Mouse (Mus musculus) heart, postnatal 0 days (tissue): ENCODE data around the gene P3h4. TPM values are rescaled to one million over a fixed set of nuclear protein-coding genes. Genes with fewer than 3 reads are reported as not detected.

Experiments used
- ATAC-seq: fragments of 200-750 bp; cut with Nextera tagmentation; 2 replicates; pipeline ENCODE4 v1.8.0; 2017; ENCODE audit warnings: low read depth, moderate number of reproducible peaks, moderate library complexity; ENCODE audit not compliant: insufficient read depth
- DNase-seq: peaks from one replicate; pipeline ENCODE4 v3.0.0-alpha.2; 2016; ENCODE audit warnings: low spot score
- H3K27ac ChIP-seq: fragments of 300-500 bp; sonication (generic); 2 replicates; pipeline ENCODE4 v1.5.1; 2014; ENCODE audit warnings: low read depth, mild to moderate bottlenecking
- H3K27me3 ChIP-seq: fragments of 300-500 bp; sonication (generic); 2 replicates; pipeline ENCODE4 v1.6.1; 2014; ENCODE audit warnings: low read length, mixed read lengths; ENCODE audit not compliant: control insufficient read depth, insufficient read depth
- H3K36me3 ChIP-seq: fragments of 300-500 bp; sonication (generic); replicated peaks from 2 replicates; pipeline ENCODE4 v1.6.1; 2014; ENCODE audit warnings: low read length, mixed read lengths; ENCODE audit not compliant: control insufficient read depth, insufficient read depth
- H3K4me1 ChIP-seq: fragments of 300-500 bp; sonication (generic); 2 replicates; pipeline ENCODE4 v1.6.1; 2014; ENCODE audit warnings: antibody characterized with exemption; ENCODE audit not compliant: control insufficient read depth, insufficient read depth
- H3K4me2 ChIP-seq: fragments of 300-500 bp; sonication (generic); 2 replicates; pipeline ENCODE4 v1.6.1; 2014; ENCODE audit warnings: low read depth, mild to moderate bottlenecking, low read length, moderate library complexity
- H3K4me3 ChIP-seq: fragments of 300-500 bp; sonication (generic); 2 replicates; pipeline ENCODE4 v1.5.1; 2014; ENCODE audit warnings: low read depth, low read length
- H3K9ac ChIP-seq: fragments of 300-500 bp; sonication (generic); replicated peaks from 2 replicates; pipeline ENCODE4 v1.6.1; 2014; ENCODE audit warnings: low read depth, low read length, mixed read lengths
- H3K9me3 ChIP-seq: fragments of 300-500 bp; sonication (generic); replicated peaks from 2 replicates; pipeline ENCODE4 v1.6.1; 2016; ENCODE audit warnings: low read length; ENCODE audit not compliant: control insufficient read depth
- CTCF ChIP-seq: IDR thresholded peaks from 2 replicates; pipeline ENCODE4 v1.5.1; 2016; ENCODE audit warnings: antibody characterized with exemption, control low read depth, low read depth
- EP300 ChIP-seq: IDR thresholded peaks from 2 replicates; pipeline ENCODE4 v1.6.1; 2016; ENCODE audit warnings: antibody characterized with exemption, low read depth
- WGBS: fragments of 180-500 bp; shearing (Covaris S2); extraction: QIAGEN DNeasy Blood & Tissue Kit; methylation state at CpG from one replicate; pipeline ENCODE4 v1.1.7; 2014; 5-methylcytosine and 5-hydroxymethylcytosine counted together
- polyA plus RNA-seq: library from polyadenylated mRNA; unstranded; fragments of >200 nt; fragmentation: Nextera tagmentation; extraction: Ambion mirVana; gene quantifications from 2 replicates; pipeline ENCODE4 v1.2.1, GENCODE M21; 2015
- total RNA-seq: library from RNA; depleted of rRNA; stranded (reverse); fragments of >200 nt; gene quantifications from 2 replicates; pipeline ENCODE4 v1.2.3, GENCODE M21; 2014; ENCODE audit warnings: low replicate concordance

P3h4 gene
- total and polyA plus RNA-seq, 2 experiments from 2014 or later = 39.3 to 58.0 TPM

- Histone ChIP-seq H3K27ac (peak overlapping the region; percentile 67; the same call in 1 of the 2 replicates), H3K4me1 (peaks cover 29% of the 10 kb centered on the region), H3K9me3 (no peaks in the 10 kb centered on the region), H3K27me3 (no peaks in the 10 kb centered on the region), H3K9ac (no peak overlapping the region), H3K4me3 (no peak overlapping the region), H3K36me3 (peaks cover 15% of the 10 kb centered on the region; the same call in 1 of the 2 replicates), H3K4me2 (no peak overlapping the region)
- 38% methylated on average over 10 of the region's 10 CpGs for WGBS
- ATAC-seq = peak; percentile 57
- TF ChIP-seq CTCF (peak; percentile 89), EP300 (no peak)
- peak; percentile 85 for DNase-seq
Observed at GRCm38 (mm10) chr11:100408076-100408834, 6.4 kb downstream of the P3h4 start.

GRCm38 (mm10) chr11:100406995-100407705 lies 7.5 kb downstream of the P3h4 start:
- 85% methylated on average over 5 of the region's 5 CpGs for WGBS
- no peak for TF ChIP-seq CTCF
- TF ChIP-seq EP300 = no peak
- Histone ChIP-seq H3K4me2 (no peak overlapping the region), H3K36me3 (peaks cover 15% of the 10 kb centered on the region; the same call in 1 of the 2 replicates), H3K27ac (no peak overlapping the region), H3K9ac (no peak overlapping the region), H3K4me1 (peaks cover 27% of the 10 kb centered on the region), H3K9me3 (no peaks in the 10 kb centered on the region), H3K27me3 (no peaks in the 10 kb centered on the region), H3K4me3 (no peak overlapping the region)
- DNase-seq (no peak), ATAC-seq (no peak)

DNA sequence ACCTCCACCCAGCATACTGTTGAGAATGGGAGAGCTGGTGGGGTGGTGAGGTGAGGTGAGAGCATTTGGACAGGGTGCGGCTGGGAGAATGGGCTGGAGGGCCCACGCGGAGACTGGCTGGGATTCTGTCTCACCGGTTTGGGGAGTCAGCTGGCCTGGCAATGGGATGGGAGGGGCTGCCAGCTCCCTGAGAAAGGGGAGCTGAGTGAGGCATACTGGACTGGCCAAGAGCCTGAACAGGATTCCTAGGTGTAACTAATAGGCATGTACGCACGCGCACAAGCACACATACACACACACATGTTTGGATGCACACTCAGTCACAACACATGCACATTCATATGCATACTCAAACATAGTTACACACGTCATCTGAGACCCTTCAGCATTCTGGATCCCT lies 8.4 kb downstream of the P3h4 start:
- peaks cover 33% of the 10 kb centered on the region for H3K4me1 ChIP-seq
- DNase-seq = no peak
- ATAC-seq = no peak
- TF ChIP-seq EP300 (no peak), CTCF (no peak)
- H3K36me3 ChIP-seq = peaks cover 15% of the 10 kb centered on the region; the same call in 1 of the 2 replicates
- H3K27me3 ChIP-seq = no peaks in the 10 kb centered on the region
- no peak overlapping the region for H3K4me2 ChIP-seq
- no peaks in the 10 kb centered on the region for H3K9me3 ChIP-seq
- H3K27ac ChIP-seq = no peak overlapping the region
- H3K4me3 ChIP-seq = no peak overlapping the region
- H3K9ac ChIP-seq = no peak overlapping the region
- 78% methylated on average over 8 of the region's 8 CpGs for WGBS

GRCm38 (mm10) chr11:100404456-100405074 lies 10.1 kb downstream of the P3h4 start:
- H3K36me3 ChIP-seq = 0 out of 2 replicates have a peak, but pooled peaks cover 4% of the 10 kb centered on the region
- H3K9me3 ChIP-seq = no peaks in the 10 kb centered on the region
- no peak for TF ChIP-seq CTCF
- TF ChIP-seq EP300 = no peak
- no peak overlapping the region for H3K4me2 ChIP-seq
- 88% methylated on average over 3 of the region's 3 CpGs for WGBS
- no peak for ATAC-seq
- H3K27me3 ChIP-seq = no peaks in the 10 kb centered on the region
- no peak overlapping the region for H3K9ac ChIP-seq
- no peak for DNase-seq
- peaks cover 50% of the 10 kb centered on the region for H3K4me1 ChIP-seq
- no peak overlapping the region for H3K4me3 ChIP-seq
- peak overlapping the region; percentile 94 for H3K27ac ChIP-seq

GRCm38 (mm10) chr11:100403445-100404134 lies 11.0 kb downstream of the P3h4 start:
- ATAC-seq = peak; percentile 27
- no peak for TF ChIP-seq CTCF
- TF ChIP-seq EP300 = no peak

More at GRCm38 (mm10) chr11:100403445-100404134, 11.0 kb downstream of the P3h4 start:
- Histone ChIP-seq H3K4me1 (peaks cover 50% of the 10 kb centered on the region), H3K9ac (no peak overlapping the region), H3K4me3 (no peak overlapping the region), H3K27ac (peak overlapping the region; percentile 94), H3K4me2 (peak overlapping the region; percentile 42; the same call in 1 of the 2 replicates), H3K9me3 (no peaks in the 10 kb centered on the region), H3K27me3 (no peaks in the 10 kb centered on the region), H3K36me3 (no peaks in the 10 kb centered on the region)
- peak; percentile 60 for DNase-seq
- 8% methylated on average over 10 of the region's 10 CpGs for WGBS
